Mouse (Mus musculus) adrenal gland (tissue): Measurements from ENCODE around the gene Nasp.

Source experiments
- intact Hi-C: fragments of 180-260 bp; cut with DNase I; formaldehyde crosslinking; loops from one replicate; pipeline ENCODE4 v1.15.1; 2025

Nasp gene

GRCm38 (mm10) chr4:116642071-116642470 lies 14.3 kb upstream of the Nasp start:
- intact Hi-C loops, result no loop called here

- intact Hi-C loops, result no loop called here
Observed at GRCm38 (mm10) chr4:116638821-116639220, 11.1 kb upstream of the Nasp start.

GRCm38 (mm10) chr4:116635197-116635596 lies 7.5 kb upstream of the Nasp start:
- intact Hi-C loops, result no loop called here

GRCm38 (mm10) chr4:116627359-116627716 lies 403 bp downstream of the Nasp start:
- intact Hi-C loops, result loop anchor here (5.0 to 10.0 kb wide), 2 partner anchors 50 to 63 kb away; no protein-coding TSS in a partner anchor

GRCm38 (mm10) chr4:116626658-116627358 lies 933 bp downstream of the Nasp start:
- intact Hi-C loops, result loop anchor here (5.0 to 10.0 kb wide), 2 partner anchors 50 to 62 kb away; no protein-coding TSS in a partner anchor

- intact Hi-C loops, result loop anchor here (5.0 to 10.0 kb wide), 2 partner anchors 52 to 60 kb away; no protein-coding TSS in a partner anchor
Observed at GRCm38 (mm10) chr4:116624831-116625230, 2.9 kb downstream of the Nasp start.

- intact Hi-C loops, result no loop called here
Observed at GRCm38 (mm10) chr4:116615237-116615636, 12.5 kb downstream of the Nasp start.

- intact Hi-C loops, result no loop called here
Observed at GRCm38 (mm10) chr4:116612621-116613020, 15.1 kb downstream of the Nasp start.

GRCm38 (mm10) chr4:116596978-116597881 lies 30.5 kb downstream of the Nasp start:
- intact Hi-C loops, result no loop called here

GRCm38 (mm10) chr4:116596379-116596778 lies 31.4 kb downstream of the Nasp start, which contains the start of gene Ccdc17:
Ccdc17 (plus strand) TSS chr4:116596654.
- intact Hi-C loops, result no loop called here

- intact Hi-C loops, result no loop called here
Observed at GRCm38 (mm10) chr4:116595793-116596192, 31.9 kb downstream of the Nasp start.

- intact Hi-C loops, result loop anchor here (10.0 kb wide), 1 partner anchor 94 kb away; the partner anchor contains the start of gene Mast2
Observed at GRCm38 (mm10) chr4:116558151-116558882, 69.4 kb downstream of the Nasp start.

- intact Hi-C loops, result loop anchor here (10.0 kb wide), 1 partner anchor 93 kb away; the partner anchor contains the start of gene Mast2
Observed at GRCm38 (mm10) chr4:116557306-116558121, 70.2 kb downstream of the Nasp start, which contains the start of gene Gpbp1l1. Gpbp1l1 (plus strand) TSS chr4:116557658.

- intact Hi-C loops, result loop anchor here (10.0 kb wide), 1 partner anchor 92 kb away; the partner anchor contains the start of gene Mast2
Observed at GRCm38 (mm10) chr4:116556561-116557305, 71.0 kb downstream of the Nasp start.

- intact Hi-C loops, result loop anchor here (10.0 kb wide), 1 partner anchor 91 kb away; the partner anchor contains the start of gene Mast2
Observed at GRCm38 (mm10) chr4:116555413-116556300, 72.1 kb downstream of the Nasp start, which contains the start of gene Tmem69. Tmem69 (minus strand) TSS chr4:116555936.

GRCm38 (mm10) chr4:116553035-116553434 lies 74.7 kb downstream of the Nasp start:
- intact Hi-C loops, result loop anchor here (10.0 kb wide), 1 partner anchor 88 kb away; the partner anchor contains the start of gene Mast2
